Mouse (Mus musculus): ENCODE measurements around the gene Ap2a2. TPM values are rescaled to one million over a fixed set of nuclear protein-coding genes. Genes with fewer than 3 reads are reported as not detected.

Gene Ap2a2
- polyA plus RNA-seq, 1 experiment from 2014 or later = 91.6 TPM

DNA sequence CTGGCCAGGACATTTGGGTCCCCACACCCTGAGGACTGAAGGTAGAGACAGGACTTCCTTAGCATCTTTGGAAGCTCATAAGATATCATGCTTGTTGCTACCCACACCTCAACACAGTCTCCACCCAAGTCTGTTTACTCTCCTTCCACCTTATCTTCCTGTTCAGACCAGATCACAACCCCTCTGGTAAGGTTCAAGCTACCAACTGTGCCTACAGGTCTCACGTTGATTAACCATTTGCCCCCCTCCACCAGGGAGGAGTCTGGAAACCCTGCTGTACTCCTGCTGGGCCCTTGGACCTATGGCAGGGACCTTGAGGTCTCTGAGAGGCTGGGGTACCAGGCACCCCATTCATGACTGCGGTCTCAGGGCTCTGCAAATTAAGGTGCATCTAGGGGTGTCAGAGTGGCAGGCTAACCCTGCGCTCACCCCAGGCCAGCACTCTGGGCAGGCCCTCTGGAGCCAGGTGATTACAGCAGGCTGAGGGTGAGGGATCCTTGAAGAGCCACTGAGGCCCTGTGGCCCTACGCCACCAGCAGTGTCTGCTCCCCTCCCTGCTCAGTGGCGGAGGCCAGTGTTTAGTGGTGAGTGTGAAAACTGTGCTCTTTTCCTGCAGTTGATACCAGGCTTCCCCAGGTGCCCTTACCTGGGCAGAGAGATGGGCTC, 109.8 kb downstream of the Ap2a2 start:
- Histone ChIP-seq H3K4me1 (peaks cover 23% of the 10 kb centered on the region), H3K4me3 (no peak overlapping the region), H3K4me2 (peak overlapping the region; percentile 53), H3K9me3 (replicated peaks) (no peaks in the 10 kb centered on the region), H3K27me3 (replicated peaks) (peaks cover 17% of the 10 kb centered on the region), H3K27ac (peak overlapping the region; percentile 82), H3K9ac (peak overlapping the region; percentile 44), H3K36me3 (no peaks in the 10 kb centered on the region)
- peak; percentile 94 for ATAC-seq
- 50% methylated on average over 5 of the region's 5 CpGs for WGBS (ENCODE audit: insufficient replicate concordance)

DNA sequence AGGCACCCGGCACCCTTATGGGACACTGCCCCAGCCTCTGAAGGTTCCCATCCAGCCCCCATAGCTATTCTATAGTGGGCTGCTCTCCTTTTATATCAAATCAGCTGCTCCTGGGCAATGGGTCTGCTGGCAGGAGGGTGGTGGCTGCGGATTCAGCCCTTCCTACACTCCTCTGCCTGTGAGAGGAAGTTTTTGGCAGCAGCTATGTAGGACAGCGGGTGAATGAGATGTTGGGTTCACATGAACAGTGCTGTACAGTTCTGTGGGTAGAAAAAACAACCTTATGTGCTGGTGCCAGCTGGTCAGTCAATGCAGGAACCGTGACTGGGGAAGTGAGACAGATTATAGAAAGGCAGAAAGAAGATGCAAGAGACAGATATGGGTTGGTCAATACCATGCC, 116.9 kb downstream of the Ap2a2 start:
- H3K4me2 ChIP-seq = no peak overlapping the region
- peaks cover 4% of the 10 kb centered on the region; the same call in 1 of the 2 replicates for H3K4me1 ChIP-seq
- H3K9ac ChIP-seq = no peak overlapping the region
- H3K9me3 ChIP-seq (replicated peaks) = no peaks in the 10 kb centered on the region
- no peak overlapping the region for H3K27ac ChIP-seq
- no peak for ATAC-seq
- no peaks in the 10 kb centered on the region for H3K36me3 ChIP-seq
- 66% methylated on average over 4 of the region's 4 CpGs for WGBS (ENCODE audit: insufficient replicate concordance)
- H3K4me3 ChIP-seq = no peak overlapping the region
- H3K27me3 ChIP-seq (replicated peaks) = peaks cover 49% of the 10 kb centered on the region

Small RNA genes within 50 kb of the gene (microRNA-seq; reads per million reads assigned to microRNA genes)
- 2.8 reads per million for gene Mir7063

Other genes starting within 250 kb of the Ap2a2 start
- 24.7 and 25.6 TPM in 2 replicates for gene Deaf1, start 234.5 kb upstream of the Ap2a2 start, polyA plus RNA-seq (2016; fragmentation: Nextera tagmentation; extraction: Ambion mirVana)
- gene Tmem80, start 234.4 kb upstream of the Ap2a2 start, polyA plus RNA-seq (2016; fragmentation: Nextera tagmentation; extraction: Ambion mirVana) = 24.3 and 24.8 TPM in 2 replicates
- gene Eps8l2, start 223.3 kb upstream of the Ap2a2 start, polyA plus RNA-seq (2016; fragmentation: Nextera tagmentation; extraction: Ambion mirVana) = 4.9 and 5.6 TPM in 2 replicates
- 516 and 525 TPM in 2 replicates for gene Taldo1, start 170.0 kb upstream of the Ap2a2 start, polyA plus RNA-seq (2016; fragmentation: Nextera tagmentation; extraction: Ambion mirVana)
- gene Gatd1, start 148.0 kb upstream of the Ap2a2 start, polyA plus RNA-seq (2016; fragmentation: Nextera tagmentation; extraction: Ambion mirVana) = 21.1 and 22.8 TPM in 2 replicates
- 0.10 and 0.16 TPM in 2 replicates for gene Cend1, start 132.7 kb upstream of the Ap2a2 start, polyA plus RNA-seq (2016; fragmentation: Nextera tagmentation; extraction: Ambion mirVana)
- 26.0 and 27.1 TPM in 2 replicates for gene Slc25a22, start 124.3 kb upstream of the Ap2a2 start, polyA plus RNA-seq (2016; fragmentation: Nextera tagmentation; extraction: Ambion mirVana)
- 17.3 and 17.7 TPM in 2 replicates for gene Pidd1, start 118.1 kb upstream of the Ap2a2 start, polyA plus RNA-seq (2016; fragmentation: Nextera tagmentation; extraction: Ambion mirVana)
- gene Rplp2, start 114.8 kb upstream of the Ap2a2 start, polyA plus RNA-seq (2016; fragmentation: Nextera tagmentation; extraction: Ambion mirVana) = 1,288 and 1,344 TPM in 2 replicates
- 16.6 and 17.8 TPM in 2 replicates for gene Pnpla2, start 107.0 kb upstream of the Ap2a2 start, polyA plus RNA-seq (2016; fragmentation: Nextera tagmentation; extraction: Ambion mirVana)
- 3.7 and 5.8 TPM in 2 replicates for gene Cracr2b, start 101.1 kb upstream of the Ap2a2 start, polyA plus RNA-seq (2016; fragmentation: Nextera tagmentation; extraction: Ambion mirVana)
- gene Cd151, start 94.8 kb upstream of the Ap2a2 start, polyA plus RNA-seq (2016; fragmentation: Nextera tagmentation; extraction: Ambion mirVana) = 5.7 and 6.2 TPM in 2 replicates
- 74.6 and 76.1 TPM in 2 replicates for gene Polr2l, start 87.0 kb upstream of the Ap2a2 start, polyA plus RNA-seq (2016; fragmentation: Nextera tagmentation; extraction: Ambion mirVana)
- gene Tspan4, start 86.9 kb upstream of the Ap2a2 start, polyA plus RNA-seq (2016; fragmentation: Nextera tagmentation; extraction: Ambion mirVana) = 56.1 and 60.9 TPM in 2 replicates
- 32.0 and 32.7 TPM in 2 replicates for gene Chid1, start 22.3 kb upstream of the Ap2a2 start, polyA plus RNA-seq (2016; fragmentation: Nextera tagmentation; extraction: Ambion mirVana)
- 1.5 and 1.9 TPM in 2 replicates for gene Muc6, start 93.1 kb downstream of the Ap2a2 start, polyA plus RNA-seq (2016; fragmentation: Nextera tagmentation; extraction: Ambion mirVana)
- gene Muc2, start 128.2 kb downstream of the Ap2a2 start, polyA plus RNA-seq (2016; fragmentation: Nextera tagmentation; extraction: Ambion mirVana) = 0.14 and 0.17 TPM in 2 replicates
- not detected in 2 replicates for gene Muc5ac, start 226.8 kb downstream of the Ap2a2 start, polyA plus RNA-seq (2016; fragmentation: Nextera tagmentation; extraction: Ambion mirVana)

Data from liver, embryonic 12.5 days (tissue).